Mouse (Mus musculus) adrenal gland, postnatal 10 days (tissue): ENCODE measurements around the gene Tmem91. TPM values are rescaled to one million over a fixed set of nuclear protein-coding genes. Genes with fewer than 3 reads are reported as not detected.

Experiments
- DNase-seq: peaks from one replicate; pipeline ENCODE4 v3.0.0; 2021; ENCODE audit warnings: mixed read lengths
- total RNA-seq, 2 experiments: library from RNA; stranded (reverse); gene quantifications; 2 replicates each; pipeline ENCODE4 v1.2.3; 2021

Tmem91 gene
- total RNA-seq, 2 experiments from 2014 or later = 0.90 to 1.9 TPM

- no peak for DNase-seq
These were observed 25.8 kb upstream of the Tmem91 start for GRCm38 (mm10) chr7:25700732-25701131.

- DNase-seq = no peak
These were observed 24.9 kb upstream of the Tmem91 start for GRCm38 (mm10) chr7:25699851-25700250.

- no peak for DNase-seq
These were observed 19.1 kb upstream of the Tmem91 start for GRCm38 (mm10) chr7:25694104-25694503.

- no peak for DNase-seq
These were observed 15.1 kb upstream of the Tmem91 start for GRCm38 (mm10) chr7:25690051-25690450.

- no peak for DNase-seq
These were observed 14.6 kb upstream of the Tmem91 start for GRCm38 (mm10) chr7:25689603-25690021.

- DNase-seq = peak; percentile 83
These were observed 14.0 kb upstream of the Tmem91 start for GRCm38 (mm10) chr7:25688810-25689586.

- peak; percentile 69 for DNase-seq
These were observed 12.9 kb upstream of the Tmem91 start for GRCm38 (mm10) chr7:25687811-25688401.

GRCm38 (mm10) chr7:25686680-25687531, 11.9 kb upstream of the Tmem91 start, which contains the start of gene Tgfb1:
Gene Tgfb1, plus strand, starts transcription at chr7:25687002.
- DNase-seq = peak; percentile 87

- no peak for DNase-seq
These were observed 11.0 kb upstream of the Tmem91 start for GRCm38 (mm10) chr7:25685926-25686470.

- DNase-seq = no peak
These were observed 9.7 kb upstream of the Tmem91 start for GRCm38 (mm10) chr7:25684659-25685058.

- DNase-seq = no peak
These were observed 8.7 kb upstream of the Tmem91 start for GRCm38 (mm10) chr7:25683474-25684180.

- DNase-seq = no peak
These were observed 6.6 kb upstream of the Tmem91 start for GRCm38 (mm10) chr7:25681341-25682231.

GRCm38 (mm10) chr7:25680514-25681258, 5.7 kb upstream of the Tmem91 start, which contains the start of gene B9d2:
Gene B9d2, plus strand, starts transcription at chr7:25680780.
- peak; percentile 98 for DNase-seq

- no peak for DNase-seq
These were observed 5.0 kb upstream of the Tmem91 start for GRCm38 (mm10) chr7:25679971-25680370.

GRCm38 (mm10) chr7:25677013-25677412, 2.0 kb upstream of the Tmem91 start:
- DNase-seq = no peak

GRCm38 (mm10) chr7:25676085-25676781, 1.3 kb upstream of the Tmem91 start:
- peak; percentile 89 for DNase-seq

GRCm38 (mm10) chr7:25675405-25675804, 439 bp upstream of the Tmem91 start:
- DNase-seq = no peak

GRCm38 (mm10) chr7:25674297-25674696, 669 bp downstream of the Tmem91 start:
- no peak for DNase-seq

- no peak for DNase-seq
These were observed 2.5 kb downstream of the Tmem91 start for GRCm38 (mm10) chr7:25672442-25672841.
